Mouse (Mus musculus): ENCODE data around the gene Cmtm1. TPM values are rescaled to one million over a fixed set of nuclear protein-coding genes. Genes with fewer than 3 reads are reported as not detected.

The Cmtm1 gene
- polyA plus RNA-seq, 1 experiment from 2014 or later = not detected

DNA sequence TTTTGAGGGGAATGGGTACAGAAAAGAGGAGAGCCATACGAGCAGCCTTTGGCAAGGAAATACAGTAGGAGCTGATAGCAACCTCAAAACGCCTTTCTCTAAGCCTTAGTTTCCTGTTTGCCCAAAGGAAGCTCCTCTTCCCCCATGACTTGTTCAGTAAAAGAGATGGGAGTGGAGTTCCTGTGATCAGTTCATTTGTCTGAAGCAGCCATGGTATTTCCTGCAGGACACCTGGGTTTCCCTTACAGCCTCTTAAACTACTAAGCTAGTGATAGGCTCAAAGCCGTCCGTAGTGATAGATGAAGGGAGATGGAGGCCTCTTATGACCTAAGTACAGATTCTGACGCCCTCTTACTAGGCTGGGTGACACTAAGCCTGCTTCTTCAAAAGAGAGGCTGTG lies 32.5 kb upstream of the Cmtm1 start:
- peaks cover 2% of the 10 kb centered on the region; the same call in 1 of the 2 replicates for H3K36me3 ChIP-seq (ENCODE audit: control insufficient read depth, insufficient read depth)
- H3K4me3 ChIP-seq (replicated peaks; ENCODE audit: low read length) = no peak overlapping the region
- no peak for ATAC-seq
- H3K27me3 ChIP-seq (replicated peaks; ENCODE audit: control insufficient read depth, insufficient read depth, low read length) = no peaks in the 10 kb centered on the region
- no peak overlapping the region for H3K4me2 ChIP-seq (ENCODE audit: low read length)
- H3K27ac ChIP-seq (ENCODE audit: low read length) = no peak overlapping the region
- H3K9ac ChIP-seq (replicated peaks; ENCODE audit: low read depth, low read length) = no peak overlapping the region
- peaks cover 14% of the 10 kb centered on the region for H3K4me1 ChIP-seq (replicated peaks; ENCODE audit: control insufficient read depth, insufficient read depth, low read length)
- WGBS = 83% methylated on average over 5 of the region's 5 CpGs
- H3K9me3 ChIP-seq (ENCODE audit: control insufficient read depth, low read length) = no peaks in the 10 kb centered on the region

GRCm38 (mm10) chr8:104341678-104342077 lies 31.7 kb upstream of the Cmtm1 start:
- Histone ChIP-seq H3K4me1 (replicated peaks; ENCODE audit: control insufficient read depth, insufficient read depth, low read length) (peaks cover 14% of the 10 kb centered on the region), H3K9me3 (ENCODE audit: control insufficient read depth, low read length) (no peaks in the 10 kb centered on the region), H3K9ac (replicated peaks; ENCODE audit: low read depth, low read length) (no peak overlapping the region), H3K4me3 (replicated peaks; ENCODE audit: low read length) (peak overlapping the region; percentile 69; the same call in 1 of the 2 replicates), H3K27me3 (replicated peaks; ENCODE audit: control insufficient read depth, insufficient read depth, low read length) (no peaks in the 10 kb centered on the region), H3K27ac (ENCODE audit: low read length) (no peak overlapping the region), H3K4me2 (ENCODE audit: low read length) (peak overlapping the region; percentile 88), H3K36me3 (ENCODE audit: control insufficient read depth, insufficient read depth) (no peaks in the 10 kb centered on the region)
- no peak for ATAC-seq
- 48% methylated on average over 6 of the region's 6 CpGs for WGBS

GRCm38 (mm10) chr8:104341106-104341561 lies 31.2 kb upstream of the Cmtm1 start:
- H3K9ac ChIP-seq (replicated peaks; ENCODE audit: low read depth, low read length) = peak overlapping the region; percentile 77
- peak; percentile 45 for ATAC-seq
- H3K27me3 ChIP-seq (replicated peaks; ENCODE audit: control insufficient read depth, insufficient read depth, low read length) = no peaks in the 10 kb centered on the region
- H3K9me3 ChIP-seq (ENCODE audit: control insufficient read depth, low read length) = no peaks in the 10 kb centered on the region
- H3K4me1 ChIP-seq (replicated peaks; ENCODE audit: control insufficient read depth, insufficient read depth, low read length) = peaks cover 14% of the 10 kb centered on the region
- H3K27ac ChIP-seq (ENCODE audit: low read length) = peak overlapping the region; percentile 41
- under 1% methylated on average over 24 of the region's 24 CpGs for WGBS
- H3K4me2 ChIP-seq (ENCODE audit: low read length) = peak overlapping the region; percentile 88
- no peaks in the 10 kb centered on the region for H3K36me3 ChIP-seq (ENCODE audit: control insufficient read depth, insufficient read depth)
- H3K4me3 ChIP-seq (replicated peaks; ENCODE audit: low read length) = peak overlapping the region; percentile 69

DNA sequence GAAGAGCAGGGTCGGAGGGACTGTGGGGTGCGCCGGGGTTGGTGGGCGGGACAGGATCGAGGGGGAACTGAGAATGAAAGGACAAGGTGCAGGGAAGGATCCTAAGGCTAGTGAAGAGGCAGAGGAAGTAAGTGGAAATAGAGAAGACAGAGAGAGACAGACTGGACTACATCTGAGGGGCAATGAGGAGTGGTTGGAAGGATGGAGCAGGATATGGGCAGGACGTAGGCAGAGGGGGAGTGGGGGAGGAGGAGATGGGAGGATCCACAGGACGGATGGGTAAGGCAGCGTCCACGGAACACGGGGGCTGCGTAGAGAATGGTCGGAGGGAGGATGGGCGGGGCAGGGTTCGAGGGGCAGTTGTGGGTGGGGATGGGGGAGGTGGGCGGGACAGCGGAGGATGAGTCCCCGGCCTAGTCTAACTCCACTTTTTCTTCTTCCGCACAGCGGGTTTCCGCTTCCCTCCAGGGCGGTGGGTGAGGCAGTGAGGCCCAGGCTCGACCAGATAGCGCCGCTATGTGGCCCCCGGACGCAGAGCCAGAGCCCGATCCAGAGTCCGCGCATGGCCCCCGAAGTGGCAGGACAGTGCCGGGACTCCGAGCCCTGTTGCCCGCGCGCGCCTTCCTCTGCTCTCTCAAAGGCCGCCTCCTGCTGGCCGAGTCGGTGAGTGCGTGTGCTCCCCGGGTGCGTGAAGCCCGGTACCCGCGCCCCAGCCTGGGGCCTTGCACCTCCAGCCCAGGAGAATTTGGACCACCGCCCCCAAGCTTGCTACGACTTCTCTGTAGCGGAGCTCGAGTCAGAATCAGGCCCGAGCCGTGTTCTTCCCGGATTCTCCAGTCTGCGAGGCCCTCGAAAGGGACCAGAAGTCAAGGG lies 30.5 kb upstream of the Cmtm1 start:
- Histone ChIP-seq H3K4me2 (ENCODE audit: low read length) (peak overlapping the region; percentile 88), H3K27me3 (replicated peaks; ENCODE audit: control insufficient read depth, insufficient read depth, low read length) (no peaks in the 10 kb centered on the region), H3K36me3 (ENCODE audit: control insufficient read depth, insufficient read depth) (no peaks in the 10 kb centered on the region), H3K4me1 (replicated peaks; ENCODE audit: control insufficient read depth, insufficient read depth, low read length) (peaks cover 14% of the 10 kb centered on the region), H3K9me3 (ENCODE audit: control insufficient read depth, low read length) (no peaks in the 10 kb centered on the region), H3K27ac (ENCODE audit: low read length) (peak overlapping the region; percentile 41), H3K4me3 (replicated peaks; ENCODE audit: low read length) (peak overlapping the region; percentile 69), H3K9ac (replicated peaks; ENCODE audit: low read depth, low read length) (peak overlapping the region; percentile 77)
- WGBS = under 1% methylated on average over 52 of the region's 54 CpGs
- ATAC-seq = peak; percentile 77

- no peaks in the 10 kb centered on the region for H3K9me3 ChIP-seq (ENCODE audit: control insufficient read depth, low read length)
- 0 out of 2 replicates have a peak, but pooled peaks have one; percentile 1 for ATAC-seq
- no peaks in the 10 kb centered on the region for H3K36me3 ChIP-seq (ENCODE audit: control insufficient read depth, insufficient read depth)
- H3K27ac ChIP-seq (ENCODE audit: low read length) = no peak overlapping the region
- peak overlapping the region; percentile 77 for H3K9ac ChIP-seq (replicated peaks; ENCODE audit: low read depth, low read length)
- peaks cover 14% of the 10 kb centered on the region for H3K4me1 ChIP-seq (replicated peaks; ENCODE audit: control insufficient read depth, insufficient read depth, low read length)
- peak overlapping the region; percentile 69 for H3K4me3 ChIP-seq (replicated peaks; ENCODE audit: low read length)
- H3K4me2 ChIP-seq (ENCODE audit: low read length) = peak overlapping the region; percentile 88
- H3K27me3 ChIP-seq (replicated peaks; ENCODE audit: control insufficient read depth, insufficient read depth, low read length) = no peaks in the 10 kb centered on the region
- whole genome bisulfite sequencing = 1% methylated on average over 6 of the region's 6 CpGs
Measured at GRCm38 (mm10) chr8:104339983-104340232, 30.0 kb upstream of the Cmtm1 start.

DNA sequence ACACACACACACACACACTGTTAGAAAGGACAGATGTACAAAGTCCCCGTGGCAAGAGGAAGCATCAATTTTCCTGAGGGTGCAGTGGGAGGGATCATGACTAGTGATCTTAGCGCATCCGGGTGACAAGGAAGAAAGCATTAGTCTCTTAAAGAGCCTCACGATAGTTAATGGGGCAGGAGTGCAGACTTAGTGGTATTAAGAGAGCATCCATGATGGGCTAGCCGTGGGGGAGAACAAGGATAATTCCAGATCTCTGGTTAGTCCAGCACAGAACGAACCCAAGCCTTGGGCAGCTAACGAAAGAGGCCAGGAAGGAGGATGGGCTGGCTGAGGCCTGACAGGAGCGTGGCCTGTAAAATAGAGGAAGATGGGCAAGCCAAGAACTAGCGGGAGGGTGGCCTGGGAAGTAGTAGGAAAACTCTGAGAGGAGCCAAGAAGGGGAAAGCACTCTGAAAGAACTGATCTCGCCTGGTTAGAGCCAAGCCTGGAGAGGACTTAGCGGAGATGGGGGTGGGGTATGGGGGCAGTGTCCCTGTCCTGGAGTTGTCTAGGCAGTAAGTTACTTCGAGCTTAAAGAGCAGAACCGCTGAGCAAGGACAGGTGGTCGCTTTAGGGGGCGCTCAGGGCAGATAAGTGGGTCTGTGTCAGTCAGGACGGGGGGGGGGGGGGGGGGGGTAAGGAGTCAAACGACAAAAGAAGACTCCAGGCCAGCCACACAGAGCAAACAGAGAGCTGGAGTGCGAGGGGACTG lies 29.5 kb upstream of the Cmtm1 start, which contains the start of gene Cmtm3:
Gene Cmtm3, plus strand, starts transcription at position 182 of the 754 bp plus-strand sequence.
- no peaks in the 10 kb centered on the region for H3K27me3 ChIP-seq (replicated peaks; ENCODE audit: control insufficient read depth, insufficient read depth, low read length)
- H3K4me3 ChIP-seq (replicated peaks; ENCODE audit: low read length) = peak within 1 kb of the TSS; percentile 69
- no peaks in the 10 kb centered on the region for H3K36me3 ChIP-seq (ENCODE audit: control insufficient read depth, insufficient read depth)
- H3K4me1 ChIP-seq (replicated peaks; ENCODE audit: control insufficient read depth, insufficient read depth, low read length) = peaks cover 14% of the 10 kb centered on the region
- no peak for ATAC-seq
- H3K4me2 ChIP-seq (ENCODE audit: low read length) = peak within 1 kb of the TSS; percentile 88
- H3K9ac ChIP-seq (replicated peaks; ENCODE audit: low read depth, low read length) = peak within 1 kb of the TSS; percentile 77
- WGBS = 14% methylated on average over 16 of the region's 18 CpGs
- no peaks in the 10 kb centered on the region for H3K9me3 ChIP-seq (ENCODE audit: control insufficient read depth, low read length)
- H3K27ac ChIP-seq (ENCODE audit: low read length) = no peak within 1 kb of the TSS

DNA sequence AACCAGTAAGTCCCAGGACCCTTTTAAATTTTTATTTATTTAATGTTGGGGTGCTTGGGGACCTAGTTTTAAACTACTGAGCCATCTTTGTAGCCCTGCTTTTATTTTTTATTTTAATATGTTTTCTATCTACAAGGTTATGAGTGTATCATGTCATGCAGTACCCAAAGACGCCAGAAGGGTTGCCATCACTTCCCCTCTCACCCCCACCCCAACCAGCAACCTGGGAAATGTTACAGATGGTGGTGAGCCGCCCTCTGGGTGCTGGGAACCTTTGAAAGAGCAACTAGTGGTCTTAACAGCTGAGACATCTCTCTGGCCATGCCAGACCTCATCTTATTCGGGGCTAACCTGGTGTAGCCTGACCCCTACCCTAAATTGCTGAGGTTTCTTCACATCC lies 27.9 kb upstream of the Cmtm1 start:
- Histone ChIP-seq H3K9ac (replicated peaks; ENCODE audit: low read depth, low read length) (no peak overlapping the region), H3K4me1 (replicated peaks; ENCODE audit: control insufficient read depth, insufficient read depth, low read length) (peaks cover 14% of the 10 kb centered on the region), H3K27me3 (replicated peaks; ENCODE audit: control insufficient read depth, insufficient read depth, low read length) (no peaks in the 10 kb centered on the region), H3K27ac (ENCODE audit: low read length) (no peak overlapping the region), H3K4me2 (ENCODE audit: low read length) (no peak overlapping the region), H3K4me3 (replicated peaks; ENCODE audit: low read length) (no peak overlapping the region), H3K36me3 (ENCODE audit: control insufficient read depth, insufficient read depth) (no peaks in the 10 kb centered on the region), H3K9me3 (ENCODE audit: control insufficient read depth, low read length) (no peaks in the 10 kb centered on the region)
- 47% methylated on average over 3 of the region's 3 CpGs for WGBS
- ATAC-seq = no peak

- no peak overlapping the region for H3K4me3 ChIP-seq (replicated peaks; ENCODE audit: low read length)
- no peaks in the 10 kb centered on the region for H3K9me3 ChIP-seq (ENCODE audit: control insufficient read depth, low read length)
- H3K4me1 ChIP-seq (replicated peaks; ENCODE audit: control insufficient read depth, insufficient read depth, low read length) = peaks cover 14% of the 10 kb centered on the region
- H3K36me3 ChIP-seq (ENCODE audit: control insufficient read depth, insufficient read depth) = no peaks in the 10 kb centered on the region
- no peak overlapping the region for H3K4me2 ChIP-seq (ENCODE audit: low read length)
- no peak for ATAC-seq
- no peaks in the 10 kb centered on the region for H3K27me3 ChIP-seq (replicated peaks; ENCODE audit: control insufficient read depth, insufficient read depth, low read length)
- whole genome bisulfite sequencing = 88% methylated on average over 1 of the region's 1 CpGs
- H3K27ac ChIP-seq (ENCODE audit: low read length) = no peak overlapping the region
- no peak overlapping the region for H3K9ac ChIP-seq (replicated peaks; ENCODE audit: low read depth, low read length)
Measured at GRCm38 (mm10) chr8:104336806-104337205, 26.9 kb upstream of the Cmtm1 start.

GRCm38 (mm10) chr8:104334196-104334595 lies 24.3 kb upstream of the Cmtm1 start:
- ATAC-seq = no peak
- H3K9ac ChIP-seq (replicated peaks; ENCODE audit: low read depth, low read length) = no peak overlapping the region
- H3K27ac ChIP-seq (ENCODE audit: low read length) = no peak overlapping the region
- H3K27me3 ChIP-seq (replicated peaks; ENCODE audit: control insufficient read depth, insufficient read depth, low read length) = no peaks in the 10 kb centered on the region
- H3K4me3 ChIP-seq (replicated peaks; ENCODE audit: low read length) = no peak overlapping the region
- H3K9me3 ChIP-seq (ENCODE audit: control insufficient read depth, low read length) = no peaks in the 10 kb centered on the region
- 70% methylated on average over 1 of the region's 1 CpGs for WGBS
- no peaks in the 10 kb centered on the region for H3K4me1 ChIP-seq (replicated peaks; ENCODE audit: control insufficient read depth, insufficient read depth, low read length)
- no peaks in the 10 kb centered on the region for H3K36me3 ChIP-seq (ENCODE audit: control insufficient read depth, insufficient read depth)
- no peak overlapping the region for H3K4me2 ChIP-seq (ENCODE audit: low read length)
